Mouse (Mus musculus) c-Kit-positive CD71-negative TER-119-negative erythroid progenitor cells, embryonic 14.5 days (primary cell): ENCODE measurements around the gene Ublcp1.
"Not testable (repeated sequence)": the region's sequence is repeated elsewhere in the genome, so short reads cannot be mapped to it uniquely, and the experiment has no call there.

Experiments used
- DNase-seq: peaks from one replicate; pipeline ENCODE4 v3.0.0-alpha.2; 2013; ENCODE audit warnings: low read depth

Ublcp1 gene

GRCm38 (mm10) chr11:44489117-44489516, 18.8 kb upstream of the Ublcp1 start:
- DNase-seq, result no peak

GRCm38 (mm10) chr11:44485089-44485736, 14.9 kb upstream of the Ublcp1 start:
- DNase-seq, result no peak

GRCm38 (mm10) chr11:44480246-44480645, 9.9 kb upstream of the Ublcp1 start:
- no peak for DNase-seq

- no peak for DNase-seq
These were observed 8.1 kb upstream of the Ublcp1 start for GRCm38 (mm10) chr11:44478382-44478781.

GRCm38 (mm10) chr11:44476445-44476844, 6.1 kb upstream of the Ublcp1 start:
- no peak for DNase-seq

GRCm38 (mm10) chr11:44475467-44475866, 5.2 kb upstream of the Ublcp1 start:
- no peak for DNase-seq

GRCm38 (mm10) chr11:44471337-44471995, 1.2 kb upstream of the Ublcp1 start:
- DNase-seq, result no peak

- peak; percentile 42 for DNase-seq
These were observed 459 bp downstream of the Ublcp1 start for GRCm38 (mm10) chr11:44469646-44470431.

- DNase-seq, result no peak
These were observed 1.9 kb downstream of the Ublcp1 start for GRCm38 (mm10) chr11:44468306-44468790.

GRCm38 (mm10) chr11:44466949-44467442, 3.3 kb downstream of the Ublcp1 start:
- no peak for DNase-seq

GRCm38 (mm10) chr11:44461493-44461892, 8.8 kb downstream of the Ublcp1 start:
- DNase-seq, result no peak

- peak; percentile 58 for DNase-seq
These were observed 16.9 kb downstream of the Ublcp1 start for GRCm38 (mm10) chr11:44453423-44453822.

GRCm38 (mm10) chr11:44452016-44452415, 18.3 kb downstream of the Ublcp1 start:
- not testable (repeated sequence) for DNase-seq

GRCm38 (mm10) chr11:44451046-44451445, 19.3 kb downstream of the Ublcp1 start:
- DNase-seq, result no peak

- DNase-seq, result no peak
These were observed 32.5 kb downstream of the Ublcp1 start for GRCm38 (mm10) chr11:44437786-44438185.

GRCm38 (mm10) chr11:44430036-44430435, 40.3 kb downstream of the Ublcp1 start:
- no peak for DNase-seq

GRCm38 (mm10) chr11:44427951-44428350, 42.3 kb downstream of the Ublcp1 start:
- no peak for DNase-seq

GRCm38 (mm10) chr11:44425626-44426025, 44.7 kb downstream of the Ublcp1 start:
- DNase-seq, result no peak

GRCm38 (mm10) chr11:44425006-44425405, 45.3 kb downstream of the Ublcp1 start:
- DNase-seq, result no peak

- no peak for DNase-seq
These were observed 46.3 kb downstream of the Ublcp1 start for GRCm38 (mm10) chr11:44423955-44424354.

GRCm38 (mm10) chr11:44423261-44423660, 47.0 kb downstream of the Ublcp1 start:
- no peak for DNase-seq

- no peak for DNase-seq
These were observed 47.8 kb downstream of the Ublcp1 start for GRCm38 (mm10) chr11:44422337-44423111.
